Mouse (Mus musculus) intestine, embryonic 15.5 days (tissue): ENCODE results near the gene Gm45713. TPM values are rescaled to one million over a fixed set of nuclear protein-coding genes. Genes with fewer than 3 reads are reported as not detected.
"Not testable (repeated sequence)": the region's sequence is repeated elsewhere in the genome, so short reads cannot be mapped to it uniquely, and the experiment has no call there.

Experiments used
- ATAC-seq: fragments of 200-750 bp; cut with Nextera tagmentation; 2 replicates; pipeline ENCODE4 v1.8.0; 2017; ENCODE audit warnings: moderate TSS enrichment, moderate library complexity
- H3K27ac ChIP-seq: fragments of 300-500 bp; sonication (generic); 2 replicates; pipeline ENCODE4 v1.5.1; 2015; ENCODE audit warnings: mild to moderate bottlenecking, inconsistent platforms
- H3K27me3 ChIP-seq: fragments of 300-500 bp; sonication (generic); replicated peaks from 2 replicates; pipeline ENCODE4 v1.6.1; 2015; ENCODE audit warnings: inconsistent platforms
- H3K36me3 ChIP-seq: fragments of 300-500 bp; sonication (generic); 2 replicates; pipeline ENCODE4 v1.6.1; 2015; ENCODE audit warnings: inconsistent platforms
- H3K4me1 ChIP-seq: fragments of 300-500 bp; sonication (generic); replicated peaks from 2 replicates; pipeline ENCODE4 v1.6.1; 2015; ENCODE audit warnings: inconsistent platforms
- H3K4me2 ChIP-seq: fragments of 300-500 bp; sonication (generic); replicated peaks from 2 replicates; pipeline ENCODE4 v1.6.1; 2015; ENCODE audit warnings: mild to moderate bottlenecking, inconsistent platforms
- H3K4me3 ChIP-seq: fragments of 300-500 bp; sonication (generic); replicated peaks from 2 replicates; pipeline ENCODE4 v1.5.1; 2015; ENCODE audit warnings: inconsistent platforms
- H3K9ac ChIP-seq: fragments of 300-500 bp; sonication (generic); 2 replicates; pipeline ENCODE4 v1.6.1; 2015; ENCODE audit warnings: inconsistent platforms
- H3K9me3 ChIP-seq: fragments of 300-500 bp; sonication (generic); 2 replicates; pipeline ENCODE4 v1.6.1; 2016; ENCODE audit warnings: inconsistent platforms
- WGBS: fragments of 180-500 bp; shearing (Covaris S2); methylation state at CpG from one replicate; pipeline ENCODE4 v1.1.7; 2015; 5-methylcytosine and 5-hydroxymethylcytosine counted together
- polyA plus RNA-seq: library from polyadenylated mRNA; unstranded; fragments of >200 nt; fragmentation: Nextera tagmentation; extraction: Ambion mirVana; gene quantifications from 2 replicates; pipeline ENCODE4 v1.2.1, GENCODE M21; 2015

Gm45713 gene
- polyA plus RNA-seq, 1 experiment from 2014 or later = 0.24 TPM

DNA sequence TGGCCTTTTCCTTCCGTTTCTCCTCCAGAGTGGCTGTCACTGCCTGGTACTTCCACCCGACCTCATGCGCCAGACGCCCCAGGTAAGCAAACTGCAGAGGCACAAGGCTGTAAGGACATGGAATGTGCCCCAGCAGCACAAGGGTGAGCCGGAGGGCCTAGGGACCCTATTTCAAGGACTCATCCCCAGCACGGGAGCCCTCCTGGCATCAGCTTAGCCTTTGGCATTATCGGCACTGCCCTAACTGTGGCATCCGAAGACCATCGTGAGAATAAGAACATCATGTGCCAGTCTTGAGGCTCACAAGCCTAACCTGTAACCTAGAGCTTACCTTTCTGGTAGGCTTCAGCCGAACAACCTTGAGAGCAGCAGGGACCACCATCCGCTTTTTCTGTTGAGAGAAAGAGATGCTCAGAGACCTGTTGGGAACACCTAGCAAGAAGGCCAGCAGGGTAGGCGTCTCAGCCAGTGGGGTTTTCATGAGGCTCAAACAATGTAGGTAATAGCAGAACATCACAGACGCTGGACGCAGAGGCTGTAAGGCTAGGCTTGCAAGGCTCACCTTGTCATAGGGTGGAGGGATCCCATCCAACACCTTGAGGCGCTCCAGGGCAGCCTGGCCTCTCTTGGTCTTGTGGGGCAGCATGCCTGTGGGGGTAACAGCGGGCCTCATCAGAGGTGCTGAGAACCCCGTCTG, 9.7 kb downstream of the Gm45713 start:
- no peak for ATAC-seq
- Histone ChIP-seq H3K4me1 (peaks cover 40% of the 10 kb centered on the region), H3K27ac (peak overlapping the region; percentile 87), H3K9ac (peak overlapping the region; percentile 99), H3K4me2 (peak overlapping the region; percentile 71), H3K27me3 (no peaks in the 10 kb centered on the region), H3K4me3 (peak overlapping the region; percentile 89), H3K36me3 (peaks cover 34% of the 10 kb centered on the region), H3K9me3 (no peaks in the 10 kb centered on the region)
- 65% methylated on average over 17 of the region's 17 CpGs for WGBS

DNA sequence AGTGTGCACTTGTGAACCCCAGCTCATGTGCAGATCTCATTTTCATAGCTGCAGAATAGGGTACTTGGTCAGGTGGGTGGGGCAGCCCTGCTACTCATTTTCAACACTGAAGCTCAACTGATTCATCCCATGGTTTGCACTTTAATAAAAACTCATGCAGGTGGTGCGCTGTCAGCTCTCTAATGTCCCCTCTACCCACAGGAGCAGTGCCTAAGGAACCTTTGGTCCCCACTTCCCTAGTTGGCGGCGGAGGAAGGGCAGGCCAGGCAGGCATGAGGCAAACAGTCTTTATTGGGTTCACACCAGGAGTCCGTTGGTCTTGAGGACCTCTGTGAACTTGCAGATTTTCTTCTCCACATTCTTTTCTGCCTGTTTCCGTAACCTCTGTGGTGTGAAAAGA, 10.4 kb downstream of the Gm45713 start:
- not testable (repeated sequence) for H3K4me3 ChIP-seq, ATAC-seq, H3K27me3 ChIP-seq, H3K9me3 ChIP-seq
- Histone ChIP-seq H3K9ac (peak overlapping the region; percentile 99), H3K27ac (peak overlapping the region; percentile 87), H3K36me3 (peaks cover 40% of the 10 kb centered on the region), H3K4me1 (peaks cover 43% of the 10 kb centered on the region), H3K4me2 (peak overlapping the region; percentile 71)
- 60% methylated on average over 5 of the region's 5 CpGs for WGBS

DNA sequence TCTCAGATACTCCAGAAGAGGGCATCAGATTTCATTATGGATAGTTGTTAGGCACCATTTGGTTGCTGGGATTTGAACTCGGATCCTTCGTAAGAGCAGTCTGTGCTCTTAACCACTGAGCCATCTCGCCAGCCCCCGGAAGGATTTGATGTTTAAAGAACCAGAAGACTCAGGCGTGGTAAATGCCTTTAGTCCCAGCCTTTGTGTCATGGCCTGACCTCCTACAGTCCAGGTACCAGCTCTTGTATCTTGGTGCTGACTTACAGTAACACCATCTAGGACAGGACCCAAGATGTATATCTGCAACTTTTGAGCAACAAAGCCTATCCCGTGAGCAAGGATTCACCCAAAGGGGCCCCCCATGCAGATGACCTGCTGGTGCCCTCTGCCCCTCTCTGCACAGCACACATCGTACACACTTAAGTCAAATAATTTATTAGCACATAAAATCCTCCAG, 10.9 kb downstream of the Gm45713 start:
- Histone ChIP-seq H3K4me3 (no peak overlapping the region), H3K27ac (peak overlapping the region; percentile 90), H3K9me3 (no peaks in the 10 kb centered on the region), H3K4me2 (peak overlapping the region; percentile 52), H3K9ac (no peak overlapping the region), H3K4me1 (peaks cover 44% of the 10 kb centered on the region), H3K36me3 (peaks cover 44% of the 10 kb centered on the region), H3K27me3 (no peaks in the 10 kb centered on the region)
- 20% methylated on average over 7 of the region's 7 CpGs for WGBS
- ATAC-seq = no peak

DNA sequence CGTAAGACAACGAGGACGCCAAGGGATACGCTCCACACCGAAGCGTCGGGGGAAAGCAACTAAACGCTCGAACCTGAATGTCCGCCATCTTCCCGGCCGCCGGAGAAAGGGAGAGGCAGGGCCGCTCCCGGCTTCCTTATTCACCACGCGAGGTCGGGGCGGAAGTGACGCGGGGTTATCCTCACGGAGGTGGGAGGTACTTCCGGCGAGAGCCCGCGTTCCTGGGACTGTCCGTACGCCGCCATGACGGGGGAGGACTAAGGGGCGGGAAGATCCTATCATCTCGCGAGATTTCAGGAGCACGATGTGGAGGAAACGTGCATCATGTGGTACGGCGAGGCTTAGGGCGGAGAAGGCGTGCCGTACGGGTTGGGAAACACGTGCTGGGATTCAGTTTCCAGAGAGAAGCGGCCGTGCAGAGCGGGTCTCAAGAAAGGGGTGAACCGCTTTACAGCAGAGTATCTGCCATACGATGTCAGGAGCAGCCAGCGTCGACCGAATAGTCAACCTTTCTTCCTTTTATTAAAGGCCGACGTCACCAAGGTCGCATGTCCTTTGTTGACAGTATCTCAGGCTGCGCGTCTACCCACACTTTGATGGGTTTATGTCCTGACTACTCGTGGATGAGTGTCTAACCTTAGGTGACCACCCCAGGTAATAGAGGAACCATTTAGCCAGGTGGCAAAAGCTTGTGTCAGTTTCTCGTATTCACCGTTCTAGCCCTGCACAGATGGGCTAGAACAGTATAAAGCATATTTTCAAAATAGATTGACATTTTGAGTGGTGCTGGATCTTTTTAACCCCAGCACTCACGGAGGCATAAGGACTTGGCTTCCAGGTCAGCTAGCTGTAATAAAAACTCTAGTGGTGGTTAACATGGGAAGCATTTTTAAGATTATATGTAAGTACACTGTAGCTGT, 11.5 kb downstream of the Gm45713 start, which contains the start of gene Rps11:
Rps11 (minus strand) TSS at position 216 of the 920 bp plus-strand sequence.
- no peaks in the 10 kb centered on the region for H3K27me3 ChIP-seq
- H3K9me3 ChIP-seq = no peaks in the 10 kb centered on the region
- under 1% methylated on average over 59 of the region's 59 CpGs for WGBS
- H3K27ac ChIP-seq = peak within 1 kb of the TSS; percentile 90
- peaks cover 51% of the 10 kb centered on the region for H3K36me3 ChIP-seq
- peak within 1 kb of the TSS; percentile 86 for H3K4me3 ChIP-seq
- peak; percentile 83 for ATAC-seq
- peaks cover 40% of the 10 kb centered on the region for H3K4me1 ChIP-seq
- peak within 1 kb of the TSS; percentile 95 for H3K9ac ChIP-seq
- H3K4me2 ChIP-seq = peak within 1 kb of the TSS; percentile 74

DNA sequence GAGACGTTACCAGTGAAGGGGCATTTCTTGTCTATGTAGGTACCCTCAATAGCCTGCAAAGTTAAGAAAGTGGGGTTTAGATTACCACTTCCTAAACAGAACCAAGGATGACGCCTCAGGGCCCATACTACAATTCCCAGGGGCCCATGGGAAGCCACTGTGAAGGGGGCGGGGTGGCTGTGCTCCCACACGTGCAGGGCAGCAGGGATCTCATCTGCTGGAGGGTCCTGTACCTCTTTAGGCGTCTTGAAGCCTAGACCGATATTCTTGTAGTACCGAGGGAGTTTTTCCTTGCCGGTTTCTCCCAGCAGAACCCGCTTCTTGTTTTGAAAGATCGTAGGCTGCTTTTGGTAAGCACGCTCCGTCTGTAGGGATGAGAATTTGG, 12.9 kb downstream of the Gm45713 start:
- Histone ChIP-seq H3K27me3 (no peaks in the 10 kb centered on the region), H3K9ac (peak overlapping the region; percentile 95), H3K36me3 (peaks cover 53% of the 10 kb centered on the region), H3K27ac (peak overlapping the region; percentile 87), H3K4me3 (peak overlapping the region; percentile 86), H3K9me3 (no peaks in the 10 kb centered on the region), H3K4me1 (peaks cover 40% of the 10 kb centered on the region), H3K4me2 (peak overlapping the region; percentile 74)
- 15% methylated on average over 12 of the region's 12 CpGs for WGBS
- no peak for ATAC-seq

DNA sequence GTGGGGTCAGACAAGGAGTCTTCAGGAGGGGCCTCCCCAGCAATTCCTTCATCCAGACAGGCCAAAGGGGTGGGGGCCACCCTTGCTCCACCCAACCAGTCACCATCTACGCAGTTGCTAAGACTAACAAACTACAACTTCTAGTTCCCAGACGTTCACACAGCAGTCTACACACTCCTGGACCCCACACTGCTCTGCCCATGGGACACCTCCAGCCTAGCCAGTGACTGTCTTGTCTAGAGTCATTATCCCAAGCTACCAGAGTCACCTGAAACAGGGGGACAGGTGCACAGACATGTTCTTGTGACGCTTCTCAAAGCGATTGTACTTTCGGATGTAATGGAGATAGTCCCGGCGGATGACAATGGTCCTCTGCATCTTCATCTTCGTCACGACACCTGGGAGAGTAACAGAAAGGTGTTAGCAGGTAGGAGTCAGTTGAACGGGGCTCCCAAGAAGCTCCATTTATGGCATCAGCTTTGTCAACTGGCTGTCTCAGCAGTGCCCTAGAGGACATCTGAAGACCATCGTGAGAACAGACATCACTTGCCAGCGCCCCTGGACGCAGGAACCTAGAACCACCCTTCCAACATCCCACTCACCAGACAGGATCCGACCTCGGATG, 13.4 kb downstream of the Gm45713 start:
- H3K4me2 ChIP-seq = peak overlapping the region; percentile 74
- peak overlapping the region; percentile 86 for H3K4me3 ChIP-seq
- no peaks in the 10 kb centered on the region for H3K9me3 ChIP-seq
- H3K9ac ChIP-seq = peak overlapping the region; percentile 95
- H3K4me1 ChIP-seq = peaks cover 40% of the 10 kb centered on the region
- H3K27ac ChIP-seq = peak overlapping the region; percentile 87; the same call in 1 of the 2 replicates
- peaks cover 53% of the 10 kb centered on the region for H3K36me3 ChIP-seq
- WGBS = 81% methylated on average over 15 of the region's 15 CpGs
- no peaks in the 10 kb centered on the region for H3K27me3 ChIP-seq
- ATAC-seq = no peak

DNA sequence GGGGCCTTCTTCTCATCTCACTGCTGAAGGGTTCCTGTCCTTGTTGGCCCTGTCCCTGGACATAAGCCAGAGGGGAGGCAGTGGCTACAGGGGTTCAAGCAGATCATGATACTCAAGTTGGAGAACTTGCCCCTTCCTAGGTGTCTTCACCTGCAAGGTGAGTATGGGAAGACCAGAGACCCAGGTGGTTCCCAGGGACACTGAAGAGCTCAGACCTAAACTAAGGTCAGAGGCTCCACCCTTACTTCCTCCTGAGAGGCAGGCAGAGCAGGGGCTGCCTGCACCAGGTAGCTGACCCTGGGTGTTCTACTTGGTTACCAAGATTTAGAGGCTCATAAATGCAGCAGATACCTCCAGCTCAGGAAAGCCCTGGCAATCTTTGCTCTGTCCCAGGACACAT, 14.1 kb downstream of the Gm45713 start:
- Histone ChIP-seq H3K4me3 (no peak overlapping the region), H3K4me1 (peaks cover 39% of the 10 kb centered on the region), H3K27me3 (no peaks in the 10 kb centered on the region), H3K4me2 (peak overlapping the region; percentile 74), H3K9ac (peak overlapping the region; percentile 31), H3K36me3 (peaks cover 50% of the 10 kb centered on the region), H3K9me3 (no peaks in the 10 kb centered on the region), H3K27ac (peak overlapping the region; percentile 23; the same call in 1 of the 2 replicates)
- ATAC-seq = no peak

DNA sequence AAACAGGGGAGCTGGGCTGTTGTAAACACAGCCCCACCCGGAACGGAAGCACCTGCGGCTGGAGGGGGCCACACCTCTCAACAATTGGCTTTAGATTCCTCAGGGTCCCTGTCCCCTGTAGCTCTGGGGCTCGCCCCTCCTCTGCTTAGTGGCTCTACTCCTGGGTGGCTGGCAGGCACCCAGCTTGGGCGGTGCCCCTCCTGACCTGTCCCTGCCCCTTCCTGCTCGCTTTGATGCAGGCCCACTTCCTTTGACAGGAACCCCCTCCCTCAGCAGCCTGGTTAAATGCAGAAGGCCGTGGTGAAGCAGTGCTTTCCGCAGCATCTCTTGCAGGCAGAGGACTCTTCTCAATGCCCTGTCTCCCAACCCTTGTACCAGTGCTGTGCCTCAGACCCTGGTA, 14.6 kb downstream of the Gm45713 start:
- peak overlapping the region; percentile 31 for H3K9ac ChIP-seq
- peak overlapping the region; percentile 74 for H3K4me2 ChIP-seq
- H3K36me3 ChIP-seq = peaks cover 45% of the 10 kb centered on the region
- no peaks in the 10 kb centered on the region for H3K9me3 ChIP-seq
- H3K27ac ChIP-seq = peak overlapping the region; percentile 23; the same call in 1 of the 2 replicates
- H3K4me1 ChIP-seq = peaks cover 33% of the 10 kb centered on the region
- H3K4me3 ChIP-seq = no peak overlapping the region
- H3K27me3 ChIP-seq = no peaks in the 10 kb centered on the region
- 47% methylated on average over 8 of the region's 8 CpGs for WGBS
- no peak for ATAC-seq

DNA sequence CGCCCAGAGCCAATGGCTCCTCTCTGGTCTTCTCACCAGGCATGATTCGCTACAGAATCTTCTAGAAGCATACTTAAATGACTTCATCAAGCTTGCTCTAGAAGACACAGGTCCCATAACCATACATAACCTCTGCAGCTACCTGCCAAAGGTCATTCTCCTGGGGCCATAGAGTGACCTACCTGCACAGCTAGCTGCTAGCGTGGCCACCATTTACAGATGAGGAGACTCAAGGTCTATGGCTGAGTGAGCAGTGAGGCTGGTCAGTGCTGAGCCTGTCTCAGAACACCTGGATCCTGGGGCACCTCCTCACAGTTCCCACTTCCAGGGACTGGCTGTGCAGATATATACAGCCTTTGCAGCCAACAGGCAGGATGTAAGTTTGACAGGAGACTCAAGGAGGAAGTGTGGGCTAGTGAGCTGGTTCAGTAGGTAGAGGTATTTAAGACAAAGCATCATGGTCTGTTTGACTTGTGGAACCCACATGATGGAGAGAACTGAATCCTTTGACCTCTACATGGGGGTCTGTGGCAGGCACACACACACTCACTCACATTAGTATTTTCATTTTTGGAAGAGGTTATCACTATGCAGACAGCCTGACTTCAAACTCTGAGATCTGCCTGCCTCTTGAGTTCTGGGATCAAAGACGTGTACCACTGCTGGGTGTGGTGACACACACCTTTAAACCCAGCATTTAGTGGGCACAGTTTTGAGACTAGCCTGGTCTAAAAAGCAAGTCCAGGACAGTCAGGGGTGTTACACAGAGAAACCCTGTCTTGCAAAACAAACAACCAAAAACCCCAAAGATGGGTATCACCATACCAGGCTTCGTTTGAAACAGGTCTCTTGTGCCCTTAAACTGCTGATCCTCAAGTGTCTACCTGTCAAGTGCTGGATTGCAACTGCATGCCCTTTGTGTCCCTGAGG, 16.0 kb downstream of the Gm45713 start:
- Histone ChIP-seq H3K27ac (no peak overlapping the region), H3K4me3 (no peak overlapping the region), H3K36me3 (peaks cover 32% of the 10 kb centered on the region), H3K4me2 (no peak overlapping the region), H3K9me3 (no peaks in the 10 kb centered on the region), H3K27me3 (no peaks in the 10 kb centered on the region), H3K9ac (no peak overlapping the region), H3K4me1 (peaks cover 25% of the 10 kb centered on the region)
- WGBS = 76% methylated on average over 5 of the region's 5 CpGs
- no peak for ATAC-seq

DNA sequence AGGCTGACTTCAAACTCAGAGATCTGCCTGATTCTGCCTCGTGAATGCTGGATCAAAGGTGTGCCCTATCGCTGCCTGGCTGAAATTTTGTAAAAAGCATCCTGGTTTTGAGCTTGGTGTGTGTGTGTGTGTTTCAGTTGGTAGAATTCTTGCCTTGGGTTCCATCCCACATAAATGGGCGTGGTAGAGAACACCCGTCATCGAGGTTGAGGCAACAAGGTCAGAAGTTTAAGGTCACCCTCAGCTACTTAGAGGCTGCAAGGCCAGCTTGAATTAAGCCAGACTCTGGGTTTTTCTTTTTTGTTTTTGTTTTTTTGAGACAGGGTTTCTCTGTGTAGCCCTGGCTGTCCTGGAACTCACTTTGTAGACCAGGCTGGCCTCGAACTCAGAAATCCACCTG, 17.7 kb downstream of the Gm45713 start:
- Histone ChIP-seq H3K4me1 (peaks cover 25% of the 10 kb centered on the region), H3K4me3 (no peak overlapping the region), H3K27me3 (no peaks in the 10 kb centered on the region), H3K9me3 (no peaks in the 10 kb centered on the region), H3K36me3 (peaks cover 32% of the 10 kb centered on the region), H3K4me2 (no peak overlapping the region), H3K9ac (no peak overlapping the region), H3K27ac (0 out of 2 replicates have a peak overlapping the region, but pooled peaks have one; percentile 17)
- 83% methylated on average over 6 of the region's 6 CpGs for WGBS
- ATAC-seq = no peak

DNA sequence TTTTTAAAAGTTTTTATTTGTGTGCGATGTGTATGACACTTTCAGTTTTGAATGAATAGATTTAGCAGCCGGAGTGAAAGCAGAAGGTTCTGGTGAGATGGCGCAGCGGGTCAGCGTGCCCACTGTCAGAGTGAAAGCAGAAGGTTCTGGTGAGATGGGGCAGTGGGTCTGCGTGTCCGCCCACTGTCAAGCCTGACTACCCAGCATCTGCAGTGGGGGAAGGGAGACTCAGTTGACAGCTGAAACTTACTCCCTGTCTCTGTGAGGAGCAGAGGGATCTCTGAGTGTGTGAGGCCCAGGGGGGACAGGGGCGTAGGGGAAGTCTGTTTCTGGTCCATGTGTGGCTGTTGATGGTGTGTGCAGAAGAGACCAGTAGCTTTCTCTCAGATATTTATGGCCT, 18.5 kb downstream of the Gm45713 start:
- Histone ChIP-seq H3K36me3 (peaks cover 31% of the 10 kb centered on the region), H3K4me1 (peaks cover 18% of the 10 kb centered on the region), H3K4me2 (no peak overlapping the region), H3K27me3 (no peaks in the 10 kb centered on the region), H3K9me3 (no peaks in the 10 kb centered on the region), H3K9ac (no peak overlapping the region), H3K27ac (0 out of 2 replicates have a peak overlapping the region, but pooled peaks have one; percentile 17), H3K4me3 (no peak overlapping the region)
- WGBS = 71% methylated on average over 8 of the region's 8 CpGs
- no peak for ATAC-seq
